Mouse (Mus musculus) spleen, adult 2 months (tissue): Measurements from ENCODE around the gene Crtam.

Experiments
- CTCF ChIP-seq: fragments of 200-500 bp; IDR thresholded peaks from 2 replicates; pipeline ENCODE4 v1.5.1; 2011; ENCODE audit warnings: mild to moderate bottlenecking, inconsistent platforms; ENCODE audit not compliant: insufficient read depth, insufficient read length, insufficient replicate concordance; ENCODE audit errors: extremely low read depth
- POLR2A ChIP-seq: fragments of 200-500 bp; IDR thresholded peaks from 2 replicates; pipeline ENCODE4 v1.6.1; 2011; ENCODE audit warnings: low read depth, low read length, inconsistent platforms

GRCm38 (mm10) chr9:40933323-40933722 is 71.1 kb downstream of the Crtam start:
- no peak for TF ChIP-seq POLR2A
- TF ChIP-seq CTCF = no peak
